Mouse (Mus musculus) megakaryocyte-erythroid progenitor cell, adult 5-6 weeks (primary cell): ENCODE measurements at regions not wholly inside any gene's neighbourhood (a gene's known extent, or its start where the extent isn't known, plus 50 kb on each side); places are given as distances from the start of the nearest gene placed in this dataset.

Experiments
- ATAC-seq: replicated peaks from 2 replicates; pipeline ENCODE4 v1.8.0; 2016; ENCODE audit warnings: mild to moderate bottlenecking, inconsistent platforms; ENCODE audit not compliant: severe bottlenecking, poor library complexity, low FRiP score, low TSS enrichment

DNA sequence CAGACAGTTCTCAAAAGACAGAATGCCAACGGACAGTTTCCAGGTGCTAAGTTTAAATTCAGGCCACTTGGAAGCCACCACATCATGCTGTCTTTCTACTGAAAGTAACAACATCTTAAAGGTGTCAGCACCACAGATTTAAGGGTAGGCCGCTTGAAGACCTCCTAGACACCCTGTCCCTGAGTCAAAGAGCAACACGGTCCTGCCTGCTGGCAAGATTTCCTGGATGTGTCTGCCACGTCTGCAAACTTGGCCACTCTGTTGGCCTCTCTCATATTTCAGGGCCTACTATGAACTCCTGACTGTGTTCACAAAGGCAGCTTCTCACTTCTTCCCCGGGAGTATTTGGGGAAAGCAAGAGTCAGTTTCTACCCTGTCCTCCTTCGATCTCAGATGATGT lies 194.7 kb upstream of the Esrrg start:
- no peak for ATAC-seq

DNA sequence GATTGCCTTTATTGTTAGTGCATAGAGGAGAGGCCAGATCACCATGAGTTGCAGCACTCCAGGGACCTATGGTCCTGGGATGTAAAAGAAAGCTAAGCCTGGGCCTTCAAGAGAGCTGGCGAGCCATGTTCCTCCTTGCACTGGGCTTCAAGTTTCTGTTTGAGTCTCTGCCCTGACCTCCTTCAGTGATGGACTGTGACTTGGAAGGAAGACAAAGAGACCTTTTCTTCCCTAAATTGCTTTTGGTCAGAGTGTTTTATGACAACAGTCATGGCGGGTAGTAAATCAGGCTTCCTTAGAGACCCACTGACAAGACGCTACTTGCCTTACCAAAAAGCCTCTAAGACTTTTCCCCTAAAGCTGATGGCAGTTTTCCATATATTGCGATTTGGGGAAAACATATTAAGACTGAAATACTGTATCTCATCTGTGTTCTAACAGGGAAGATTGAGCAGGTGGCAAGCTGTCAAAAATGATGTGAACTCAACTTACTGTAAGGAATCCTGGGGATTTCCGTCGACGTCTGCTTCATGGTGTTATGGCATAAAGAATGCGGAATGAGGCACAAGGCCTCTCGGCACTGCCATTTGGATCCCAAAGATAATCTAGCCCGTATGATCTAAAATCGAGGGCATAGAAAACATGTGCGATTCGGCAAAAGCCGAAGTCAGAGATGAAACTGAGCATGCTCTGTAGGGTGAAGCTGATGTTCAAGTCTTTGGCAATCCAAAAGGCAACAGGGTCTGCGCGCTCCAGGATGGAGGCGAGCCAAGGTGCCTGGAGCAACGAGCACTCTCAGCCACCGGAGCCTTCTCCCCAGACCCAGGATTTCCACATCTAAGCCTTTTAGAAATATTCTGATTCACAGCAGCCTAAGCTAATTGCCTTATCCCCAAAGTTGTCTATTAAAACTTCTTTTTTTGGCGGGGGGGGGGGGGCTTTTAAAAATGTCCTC lies 190.1 kb upstream of the Esrrg start:
- no peak for ATAC-seq

DNA sequence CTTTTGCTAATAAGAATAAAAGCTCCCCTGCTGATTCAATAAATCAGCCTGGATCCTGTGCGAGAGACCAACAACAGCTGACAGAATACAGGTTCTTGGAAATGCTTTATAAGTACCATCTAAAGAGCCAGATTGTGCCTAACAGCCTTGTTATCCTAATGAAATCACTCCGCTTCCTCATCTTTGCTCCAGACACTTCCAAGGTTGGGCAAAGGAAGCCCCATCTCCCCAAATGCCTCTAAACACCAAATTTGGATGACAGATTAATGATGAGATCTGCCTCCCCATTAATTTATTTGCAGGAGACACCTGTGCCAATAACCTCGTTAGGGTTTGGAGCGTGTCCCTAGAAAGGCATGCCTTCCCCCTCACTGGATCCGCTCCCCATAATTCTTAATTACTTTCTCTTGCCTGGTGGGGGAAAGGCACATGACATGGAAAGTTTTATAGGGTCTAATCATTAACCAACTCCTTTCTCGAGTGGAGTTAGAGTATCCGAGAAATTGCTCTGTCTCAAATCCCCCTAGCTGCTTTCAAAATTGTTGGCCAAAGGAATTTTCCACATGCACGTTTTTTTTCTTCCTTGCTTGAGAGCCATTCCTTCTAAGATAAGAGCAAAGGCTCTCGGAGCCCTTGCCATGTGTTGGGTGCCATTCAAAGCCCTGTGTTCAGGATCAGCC lies 179.9 kb upstream of the Esrrg start:
- ATAC-seq, result no peak

DNA sequence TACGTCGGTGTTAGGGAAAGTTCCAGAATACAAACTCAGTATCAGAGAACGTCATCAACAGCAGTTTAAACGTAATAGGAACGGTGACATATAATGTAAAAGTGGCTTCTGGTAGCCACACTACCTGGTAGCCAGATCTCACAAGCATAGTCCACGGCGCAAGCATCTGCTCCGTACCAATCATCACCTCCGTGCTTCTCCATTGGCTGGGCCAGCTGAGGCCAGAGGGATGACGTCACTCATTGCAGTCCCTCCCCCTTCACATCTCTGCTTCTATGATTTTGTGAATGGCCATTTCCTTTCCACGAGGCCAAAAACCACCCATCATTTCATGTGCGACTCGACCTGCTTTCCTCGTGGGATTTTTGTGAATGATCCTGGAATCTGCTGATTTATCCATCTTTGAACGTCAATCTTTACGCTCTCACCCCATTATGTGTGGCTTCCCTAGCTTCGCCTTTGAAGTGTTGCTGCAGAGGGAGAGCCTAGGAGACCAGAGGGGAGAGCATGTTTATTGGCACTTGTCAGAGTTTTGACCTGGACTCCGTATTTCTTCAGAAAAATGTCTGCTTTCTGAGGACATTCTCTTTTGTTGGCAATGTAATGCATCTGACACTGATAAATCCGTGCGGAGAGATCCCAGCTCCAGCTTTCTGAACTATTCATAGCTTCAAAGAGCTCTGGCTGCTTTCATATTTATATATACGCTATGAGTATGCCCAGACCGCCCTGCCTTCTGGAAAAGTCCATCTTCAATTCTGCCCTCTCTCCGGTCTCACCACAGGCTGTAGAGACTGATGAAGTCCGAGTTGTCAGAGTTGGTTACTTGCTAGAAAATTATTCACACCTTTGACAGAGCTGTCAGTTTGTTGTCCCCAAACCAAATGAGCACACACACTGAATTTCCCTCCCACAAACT lies 174.6 kb upstream of the Esrrg start:
- no peak for ATAC-seq

DNA sequence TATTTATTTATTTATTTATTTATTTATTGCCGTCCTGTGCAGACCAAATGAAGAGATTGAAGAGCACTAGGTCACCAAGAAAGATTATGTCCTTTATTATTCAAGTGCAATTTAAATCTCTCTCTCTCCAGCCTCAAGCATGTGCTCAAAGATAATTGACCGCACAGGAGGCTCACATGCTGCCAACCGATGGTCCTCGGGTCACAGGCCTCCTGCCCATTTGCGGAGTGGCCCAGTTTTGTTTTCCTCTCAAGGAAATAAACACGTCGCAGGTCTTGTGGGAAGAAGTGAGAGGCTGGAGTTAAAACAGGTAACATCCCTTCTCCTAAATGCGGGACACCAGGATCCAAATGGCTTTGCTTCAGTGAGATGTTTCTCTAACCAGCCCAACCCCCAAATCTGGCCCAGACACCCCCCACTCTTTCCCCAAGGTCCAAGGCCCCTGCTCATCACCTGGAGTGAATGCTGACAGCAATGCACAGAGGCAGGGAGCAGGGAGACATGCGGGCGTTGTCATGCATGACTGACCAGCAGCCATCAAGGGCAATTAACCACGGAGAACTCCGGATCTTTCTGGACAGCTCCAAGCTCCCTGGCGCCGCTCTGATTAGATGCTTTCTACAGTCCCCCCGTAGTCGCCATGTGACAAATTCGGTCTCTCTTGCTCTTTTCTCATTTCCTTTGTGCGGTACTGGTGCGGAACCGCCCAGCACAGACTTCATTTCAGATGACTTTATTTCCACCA lies 169.2 kb upstream of the Esrrg start:
- ATAC-seq, result no peak

DNA sequence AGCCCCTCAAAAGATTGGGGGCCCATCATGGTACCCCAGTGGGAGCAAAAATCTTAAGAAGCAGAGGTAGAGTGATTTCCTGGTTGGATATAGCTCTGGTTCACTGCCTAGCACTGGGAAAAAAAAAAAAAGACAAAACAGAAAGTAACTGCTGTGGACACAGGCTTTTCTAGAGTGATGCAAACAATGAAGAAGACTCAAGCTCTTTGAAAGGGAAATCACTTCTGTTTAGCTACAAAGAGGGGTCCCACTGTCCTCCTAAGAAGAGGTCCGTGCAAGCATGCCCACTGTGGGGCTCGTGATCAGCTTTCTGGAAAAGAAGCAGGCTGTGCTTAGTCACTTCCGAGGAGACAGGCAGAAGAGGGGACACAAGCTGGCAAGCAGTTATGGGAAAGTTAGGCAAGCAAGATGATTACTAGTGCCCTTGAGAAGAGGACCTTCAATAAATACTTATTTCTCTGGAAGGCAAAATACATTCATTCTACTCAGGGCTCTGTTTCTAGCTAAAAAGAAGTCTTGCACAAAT lies 166.9 kb upstream of the Esrrg start:
- no peak for ATAC-seq

DNA sequence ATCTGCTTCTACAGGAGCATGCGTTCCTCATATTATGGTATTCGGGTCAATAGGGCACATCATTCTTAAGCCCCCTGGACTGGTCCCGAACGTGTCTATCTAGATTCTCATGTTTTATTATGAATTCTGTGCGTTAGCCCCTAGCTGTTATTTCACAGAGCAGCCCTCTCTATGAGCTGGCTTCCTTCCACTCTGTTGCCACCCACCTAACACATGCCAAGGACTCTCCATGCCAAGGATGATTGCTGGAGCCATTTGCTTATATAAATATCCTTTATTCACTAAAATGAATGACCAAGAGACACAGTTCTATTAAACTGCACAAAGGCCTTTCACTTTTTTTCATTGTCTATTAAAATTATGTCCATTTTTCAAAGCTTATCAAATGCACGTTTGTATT lies 162.1 kb upstream of the Esrrg start:
- no peak for ATAC-seq

DNA sequence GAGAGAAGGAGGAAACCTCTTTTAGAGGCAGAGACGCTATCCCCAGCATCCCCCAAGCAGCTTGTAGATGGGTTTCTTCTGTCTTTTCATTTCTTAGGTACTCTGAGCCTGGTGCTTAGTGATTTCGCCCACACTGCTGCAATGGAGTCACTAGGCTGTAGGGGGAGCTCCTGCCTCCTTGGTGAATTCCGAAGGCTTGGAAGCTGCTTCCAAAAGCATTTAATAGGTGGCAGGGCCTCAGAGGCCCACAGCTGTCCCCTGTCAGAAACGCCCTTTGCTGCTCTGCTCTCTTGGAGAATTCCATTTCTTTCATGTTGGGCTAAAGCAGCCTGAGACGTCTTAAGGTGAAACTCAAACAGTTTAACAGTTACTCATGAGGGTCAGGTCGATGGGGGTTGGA lies 160.4 kb upstream of the Esrrg start:
- ATAC-seq, result peak; percentile 61

DNA sequence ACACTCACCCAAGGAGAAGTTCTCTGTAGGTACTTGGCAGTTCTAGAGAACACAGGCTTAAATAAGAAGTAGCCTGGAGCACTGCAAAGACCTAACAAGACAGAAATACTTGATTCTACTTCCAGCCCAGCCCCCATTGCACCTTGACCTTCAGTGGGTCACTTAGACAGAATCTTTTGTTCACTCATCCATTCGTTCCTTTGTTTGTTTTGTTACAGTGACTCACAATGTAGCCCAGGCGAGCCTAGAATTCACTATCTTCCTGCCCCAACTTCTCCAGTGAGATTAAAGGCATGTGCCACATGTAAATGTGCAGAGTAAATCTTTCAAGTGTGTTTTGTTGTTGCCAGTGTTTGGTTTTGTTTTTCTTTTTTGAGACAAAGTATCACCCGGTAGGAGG lies 158.5 kb upstream of the Esrrg start:
- no peak for ATAC-seq

DNA sequence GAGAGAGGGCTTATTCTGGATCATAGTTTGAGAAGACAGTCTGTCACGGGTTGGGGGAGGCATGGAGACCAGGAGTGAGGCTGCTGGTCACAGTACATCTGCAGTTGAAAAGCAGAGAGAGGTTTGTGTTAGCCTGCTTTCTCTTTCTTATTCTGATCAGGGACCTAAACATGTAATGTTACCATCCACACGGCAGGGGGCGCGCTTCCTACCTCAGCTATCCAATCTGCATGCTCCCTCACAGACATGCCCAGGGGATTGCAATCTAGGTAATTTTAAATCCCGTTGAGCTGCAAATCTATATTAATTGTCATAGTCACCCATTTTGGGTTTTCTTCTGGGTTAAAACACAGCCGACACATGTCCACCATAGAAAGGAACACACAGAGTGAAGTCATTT lies 156.4 kb upstream of the Esrrg start:
- ATAC-seq, result 0 out of 2 replicates have a peak, but pooled peaks have one; percentile 46

DNA sequence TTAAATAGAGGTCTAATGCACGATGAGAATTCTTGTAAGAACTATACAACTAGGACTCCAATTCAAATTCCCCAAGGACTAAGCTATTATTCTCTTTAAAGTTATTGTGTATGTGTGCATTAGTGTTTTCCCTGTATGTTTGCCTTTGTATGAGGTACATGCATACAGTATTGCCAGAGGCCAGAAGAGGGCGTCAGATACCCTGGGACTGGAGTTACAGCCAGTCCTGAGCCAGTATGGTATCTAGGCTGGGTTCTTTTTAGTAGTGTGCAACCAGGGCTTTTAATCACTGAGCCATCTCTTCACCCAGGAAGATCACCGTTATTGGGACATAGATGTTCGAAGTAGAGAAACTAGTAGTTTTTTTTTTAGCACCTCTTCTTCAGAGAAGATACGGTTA lies 154.2 kb upstream of the Esrrg start:
- no peak for ATAC-seq

DNA sequence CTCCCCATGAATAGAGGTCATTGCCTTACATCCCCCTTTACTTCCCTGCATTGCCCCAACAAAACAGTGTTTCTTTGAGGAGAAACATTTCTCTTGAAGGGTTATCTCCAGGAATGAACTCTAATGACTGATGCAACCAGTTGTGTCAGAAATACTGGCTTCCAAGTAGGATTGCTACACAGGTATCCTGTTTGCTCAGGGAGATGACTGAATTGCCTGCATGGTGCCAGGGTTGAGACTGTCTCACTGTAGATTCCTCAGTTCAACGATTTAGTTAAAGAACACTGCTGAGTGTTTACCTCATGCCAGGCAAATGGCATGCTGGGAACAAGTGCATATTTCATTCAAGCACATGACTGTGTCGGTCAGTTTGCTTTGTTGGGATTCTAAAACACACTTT lies 123.8 kb upstream of the Esrrg start:
- ATAC-seq, result no peak

DNA sequence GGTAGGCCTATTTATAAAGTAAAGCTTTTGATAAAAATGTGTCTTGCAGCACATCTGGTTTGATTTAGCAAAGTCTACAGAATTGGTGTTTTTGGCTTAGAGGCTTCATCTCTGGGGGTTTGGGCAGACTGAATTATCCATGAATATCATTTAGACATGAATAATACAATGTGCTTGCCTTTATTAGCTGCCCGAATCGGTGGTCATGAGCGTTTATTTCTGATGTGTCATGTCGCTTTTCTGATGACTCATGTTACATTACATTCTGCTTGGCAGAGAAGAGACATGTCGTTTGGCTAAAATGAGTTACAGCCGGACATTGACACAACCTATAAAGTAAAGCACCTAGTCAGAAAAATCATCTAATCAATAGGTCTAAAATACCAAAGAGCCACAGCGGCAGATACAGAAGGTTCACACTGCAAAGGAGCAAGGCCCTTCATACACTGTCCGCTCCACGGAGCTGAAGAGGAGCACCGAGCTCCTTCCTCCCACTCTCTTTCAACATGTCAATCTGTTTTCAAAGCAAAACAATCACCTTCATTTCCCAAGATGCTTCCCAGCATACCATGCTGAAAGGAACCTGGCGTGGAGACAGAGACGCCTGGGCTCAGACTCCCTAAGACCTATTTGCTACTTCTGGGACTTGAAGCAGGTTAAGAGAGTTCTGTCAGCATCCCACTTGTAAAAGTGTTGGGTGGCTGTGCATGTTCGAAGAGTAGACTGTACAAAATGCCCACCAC lies 120.5 kb upstream of the Esrrg start:
- no peak for ATAC-seq

DNA sequence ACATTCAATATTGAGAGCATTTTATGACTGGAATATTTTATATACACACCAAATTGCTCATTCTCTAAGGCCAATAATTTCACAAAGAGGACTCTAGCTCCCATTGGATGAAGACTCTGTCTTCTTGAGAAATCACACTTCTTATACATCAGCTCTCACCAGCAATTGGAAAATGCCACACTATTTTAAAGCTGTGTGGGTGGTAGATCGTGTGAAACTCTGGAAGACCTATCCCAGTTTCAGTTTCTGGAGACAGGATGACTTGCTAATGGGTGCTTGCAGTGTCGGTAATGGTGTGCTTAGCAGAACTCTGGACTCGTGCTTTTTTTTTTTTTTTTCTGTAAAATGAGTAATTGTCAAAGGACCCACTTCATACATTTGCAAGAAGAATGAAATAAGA lies 119.1 kb upstream of the Esrrg start:
- ATAC-seq, result no peak

DNA sequence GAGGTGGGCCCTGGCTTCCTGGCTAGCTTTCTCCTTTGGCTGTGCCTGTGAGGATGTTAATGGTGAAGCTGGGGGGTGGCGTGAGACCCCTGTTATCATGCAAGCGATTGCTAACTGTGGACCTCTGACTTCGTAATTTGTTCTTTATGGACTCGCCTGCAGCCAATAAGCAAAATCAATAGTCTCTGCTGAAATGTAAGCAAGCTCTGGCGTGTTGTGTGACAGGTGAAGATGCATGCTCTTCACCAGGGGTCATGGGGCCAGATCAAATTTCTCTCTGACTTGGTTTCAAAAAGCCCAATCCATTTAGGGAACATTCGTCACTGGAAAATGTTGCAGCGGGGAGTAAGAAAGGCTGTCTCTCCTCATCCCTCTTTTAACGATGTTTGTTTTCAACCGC lies 103.2 kb upstream of the Esrrg start:
- ATAC-seq, result no peak

DNA sequence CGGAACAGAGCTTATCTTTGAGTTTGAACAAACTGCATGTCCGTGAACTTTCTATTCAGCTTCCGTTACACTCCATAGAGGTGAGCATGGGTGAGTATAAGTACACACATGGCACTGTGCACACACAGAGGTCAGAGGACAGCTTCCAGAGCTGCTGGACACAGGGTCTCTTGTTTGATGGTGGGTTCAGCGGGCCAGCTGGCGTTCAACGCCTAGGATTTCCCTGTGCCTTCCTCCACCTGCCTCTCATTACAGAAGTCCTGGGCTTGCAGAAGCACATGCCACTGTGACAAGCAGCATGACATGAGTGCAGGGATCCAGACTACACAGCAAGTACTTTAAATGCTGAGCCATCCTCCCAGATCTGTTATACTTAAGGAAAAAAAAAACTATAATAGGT lies 101.4 kb upstream of the Esrrg start:
- ATAC-seq, result no peak

DNA sequence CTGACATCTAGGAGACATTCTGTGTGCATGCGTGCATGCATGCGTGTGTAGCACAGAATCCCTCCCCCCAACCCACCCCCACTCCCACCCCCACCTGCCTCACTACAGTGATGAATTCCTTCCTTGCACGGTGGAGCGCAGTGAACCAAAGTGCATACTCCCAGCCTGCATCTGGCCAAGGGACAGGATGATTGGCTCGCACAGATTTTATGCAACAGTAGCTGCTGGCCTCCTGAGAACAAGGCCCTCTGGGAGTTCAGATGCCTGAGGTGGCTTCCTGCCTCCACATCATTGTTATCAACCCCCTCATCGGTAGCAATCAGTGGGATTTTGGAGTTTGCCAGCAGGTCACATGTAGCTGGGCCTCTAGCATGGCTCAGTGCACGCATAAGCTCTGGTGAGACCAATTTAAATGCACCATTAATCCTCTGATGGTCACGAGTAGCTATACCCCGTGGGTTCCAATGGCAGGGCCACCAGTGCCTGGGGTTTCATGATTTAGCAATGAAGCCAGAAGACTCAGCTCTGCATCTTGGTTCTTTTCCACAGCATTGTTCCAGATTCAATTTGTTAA lies 77.2 kb upstream of the Esrrg start:
- no peak for ATAC-seq

DNA sequence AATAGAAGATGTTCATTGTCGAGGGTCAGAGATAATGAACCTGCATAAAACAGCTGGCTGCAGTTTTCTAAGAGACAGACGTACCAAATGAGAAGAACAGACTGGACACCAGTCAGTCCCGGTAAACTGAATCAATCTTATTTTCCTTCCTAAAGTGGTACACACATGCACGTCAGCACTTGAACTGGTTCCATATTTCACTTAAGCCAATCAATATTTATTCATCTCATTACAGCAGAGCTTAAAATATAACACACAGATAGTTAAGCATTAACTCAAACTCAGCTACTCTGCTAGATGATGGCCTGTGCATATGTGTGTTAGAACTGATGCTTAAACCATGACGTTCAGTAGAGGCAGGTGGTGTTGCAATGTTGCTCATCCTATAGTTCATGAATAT lies 72.3 kb upstream of the Esrrg start:
- no peak for ATAC-seq
